Mouse (Mus musculus): Measurements from ENCODE around the gene Osr1.

Gene Osr1

GRCm38 (mm10) chr12:9569971-9570370 is at the start of gene Osr1:
Gene Osr1 (plus strand): TSS chr12:9570116.
- peak in 1 of 2 experiments; percentile 67 for DNase-seq (ENCODE audit: low spot score in 2 of 2)

GRCm38 (mm10) chr12:9550328-9550727 is 19.6 kb upstream of the Osr1 start:
- DNase-seq (ENCODE audit: low spot score in 2 of 2): no peak

- DNase-seq (ENCODE audit: low spot score in 2 of 2): no peak
These were observed 5.0 kb upstream of the Osr1 start for GRCm38 (mm10) chr12:9564956-9565355.

- no peak for DNase-seq (ENCODE audit: low spot score in 2 of 2)
These were observed 630 bp downstream of the Osr1 start for GRCm38 (mm10) chr12:9570496-9570995.

- DNase-seq (ENCODE audit: low spot score in 2 of 2): no peak
These were observed 1.5 kb downstream of the Osr1 start for GRCm38 (mm10) chr12:9571276-9571940.

GRCm38 (mm10) chr12:9572022-9572421 is 2.1 kb downstream of the Osr1 start:
- DNase-seq (ENCODE audit: low spot score in 2 of 2): no peak

GRCm38 (mm10) chr12:9573682-9574081 is 3.8 kb downstream of the Osr1 start:
- DNase-seq (ENCODE audit: low spot score in 2 of 2): no peak

- peak in 1 of 2 experiments; percentile 70 for DNase-seq (ENCODE audit: low spot score in 2 of 2)
These were observed 4.4 kb downstream of the Osr1 start for GRCm38 (mm10) chr12:9574244-9574871.

- no peak for DNase-seq (ENCODE audit: low spot score in 2 of 2)
These were observed 5.5 kb downstream of the Osr1 start for GRCm38 (mm10) chr12:9575158-9576042.

- no peak for DNase-seq (ENCODE audit: low spot score in 2 of 2)
These were observed 6.2 kb downstream of the Osr1 start for GRCm38 (mm10) chr12:9576043-9576538.

GRCm38 (mm10) chr12:9577610-9578009 is 7.7 kb downstream of the Osr1 start:
- DNase-seq (ENCODE audit: low spot score in 2 of 2): no peak

GRCm38 (mm10) chr12:9578591-9578990 is 8.7 kb downstream of the Osr1 start:
- DNase-seq (ENCODE audit: low spot score in 2 of 2): no peak

- no peak for DNase-seq (ENCODE audit: low spot score in 2 of 2)
These were observed 9.6 kb downstream of the Osr1 start for GRCm38 (mm10) chr12:9579301-9580030.

- DNase-seq (ENCODE audit: low spot score in 2 of 2): no peak
These were observed 10.4 kb downstream of the Osr1 start for GRCm38 (mm10) chr12:9580041-9580905.

- no peak for DNase-seq (ENCODE audit: low spot score in 2 of 2)
These were observed 11.1 kb downstream of the Osr1 start for GRCm38 (mm10) chr12:9581011-9581410.

GRCm38 (mm10) chr12:9581506-9581905 is 11.6 kb downstream of the Osr1 start:
- no peak for DNase-seq (ENCODE audit: low spot score in 2 of 2)

- DNase-seq (ENCODE audit: low spot score in 2 of 2): no peak
These were observed 12.5 kb downstream of the Osr1 start for GRCm38 (mm10) chr12:9582248-9582995.

GRCm38 (mm10) chr12:9583380-9583779 is 13.5 kb downstream of the Osr1 start:
- no peak for DNase-seq (ENCODE audit: low spot score in 2 of 2)

- peak; percentile 67 to 68 for DNase-seq (ENCODE audit: low spot score in 2 of 2)
These were observed 14.6 kb downstream of the Osr1 start for GRCm38 (mm10) chr12:9584366-9585084.

Data from urinary bladder, adult 18-20 months (tissue).